Mouse (Mus musculus) CH12.LX (cell line): ENCODE data around the gene Tubb5. TPM values are rescaled to one million over a fixed set of nuclear protein-coding genes. Genes with fewer than 3 reads are reported as not detected.

ENCODE experiments used
- DNase-seq: peaks from one replicate; pipeline ENCODE4 v3.0.0-alpha.2; 2013; ENCODE audit errors: extremely low read depth
- H3K27ac ChIP-seq: 2 replicates; pipeline ENCODE4 v1.5.1; 2012; ENCODE audit warnings: low read depth, mild to moderate bottlenecking, control low read depth, moderate library complexity; ENCODE audit not compliant: insufficient read depth
- H3K27me3 ChIP-seq: replicated peaks from 2 replicates; pipeline ENCODE3; 2012; ENCODE audit warnings: inconsistent platforms
- H3K36me3 ChIP-seq, 2 experiments: replicated peaks in 1 of 2; 2 replicates each; pipeline versions ENCODE3 to v1.6.1; 2012; ENCODE audit warnings: inconsistent platforms in 1 of 2, low read length in 1 of 2, mild to moderate bottlenecking in 1 of 2, mixed read lengths in 1 of 2, moderate library complexity in 1 of 2; ENCODE audit not compliant: control insufficient read depth in 1 of 2, insufficient read depth in 1 of 2
- H3K4me1 ChIP-seq, 2 experiments: 2 replicates each; pipeline ENCODE4 v1.6.1; 2012; ENCODE audit warnings: inconsistent platforms in 1 of 2, moderate library complexity in 1 of 2; ENCODE audit not compliant: insufficient read depth in 2 of 2, control insufficient read depth in 1 of 2
- H3K4me2 ChIP-seq: 2 replicates; pipeline ENCODE4 v1.6.1; 2012; ENCODE audit warnings: low read depth, mild to moderate bottlenecking, control low read depth; ENCODE audit not compliant: poor library complexity, insufficient read depth, severe bottlenecking
- H3K4me3 ChIP-seq, 3 experiments: fragments of 150-350 bp in 1 of 3; sonication (generic) in 1 of 3; replicated peaks in 1 of 3; 2 replicates each; pipeline versions ENCODE3 to v1.5.1; 2011 to 2012; ENCODE audit warnings: low read depth in 2 of 3, low read length in 2 of 3, mild to moderate bottlenecking in 2 of 3, moderate library complexity in 2 of 3, control low read depth in 1 of 3, improper control_type of control experiment in 1 of 3, inconsistent platforms in 1 of 3, mixed read lengths in 1 of 3; ENCODE audit not compliant: poor library complexity in 1 of 3
- H3K79me2 ChIP-seq: replicated peaks from 2 replicates; pipeline ENCODE4 v1.6.1; 2012; ENCODE audit warnings: mild to moderate bottlenecking, moderate library complexity; ENCODE audit not compliant: control insufficient read depth, poor library complexity, insufficient read depth, severe bottlenecking; ENCODE audit errors: extremely low read depth
- H3K9ac ChIP-seq: 2 replicates; pipeline ENCODE4 v1.6.1; 2012; ENCODE audit warnings: low read depth, mild to moderate bottlenecking, control low read depth, moderate library complexity; ENCODE audit not compliant: insufficient read depth
- H3K9me3 ChIP-seq: replicated peaks from 2 replicates; pipeline ENCODE3; 2012; ENCODE audit warnings: low read length, inconsistent platforms, mixed read lengths
- BHLHE40 ChIP-seq: IDR thresholded peaks from 2 replicates; pipeline ENCODE4 v1.6.1; 2011; ENCODE audit warnings: mild to moderate bottlenecking, low read depth, low read length, improper control_type of control experiment
- CHD2 ChIP-seq: IDR thresholded peaks from 2 replicates; pipeline ENCODE4 v1.6.1; 2011; ENCODE audit warnings: low read length, improper control_type of control experiment
- CTCF ChIP-seq, 2 experiments: IDR thresholded peaks in 1 of 2; conservative IDR thresholded peaks in 1 of 2; 2 replicates each; pipeline ENCODE4 v1.5.1; 2011 to 2012; ENCODE audit warnings: low read depth in 2 of 2, low read length in 2 of 2, improper control_type of control experiment in 1 of 2, inconsistent platforms in 1 of 2, mild to moderate bottlenecking in 1 of 2, moderate library complexity in 1 of 2
- E2F4 ChIP-seq: IDR thresholded peaks from 2 replicates; pipeline ENCODE4 v1.6.1; 2011; ENCODE audit warnings: low read depth, low read length, improper control_type of control experiment; ENCODE audit not compliant: insufficient replicate concordance
- EP300 ChIP-seq: IDR thresholded peaks from 2 replicates; pipeline ENCODE4 v1.6.1; 2011; ENCODE audit warnings: low read length, improper control_type of control experiment
- ETS1 ChIP-seq: conservative IDR thresholded peaks from 2 replicates; pipeline ENCODE4 v1.6.1; 2012; ENCODE audit warnings: low read depth, mild to moderate bottlenecking, inconsistent platforms, low read length, improper control_type of control experiment, moderate library complexity
- IRF4 ChIP-seq: IDR thresholded peaks from 2 replicates; pipeline ENCODE4 v1.6.1; 2014; ENCODE audit warnings: low read depth, mild to moderate bottlenecking, inconsistent platforms, low read length, improper control_type of control experiment
- JUN ChIP-seq: IDR thresholded peaks from 2 replicates; pipeline ENCODE4 v1.6.1; 2011; ENCODE audit warnings: low read depth, mild to moderate bottlenecking, low read length, improper control_type of control experiment, moderate library complexity; ENCODE audit not compliant: insufficient read depth
- MAFK ChIP-seq: IDR thresholded peaks from 2 replicates; pipeline ENCODE4 v1.6.1; 2011; ENCODE audit warnings: low read length, improper control_type of control experiment; ENCODE audit not compliant: insufficient replicate concordance
- MXI1 ChIP-seq: IDR thresholded peaks from 2 replicates; pipeline ENCODE4 v1.6.1; 2011; ENCODE audit warnings: mild to moderate bottlenecking, low read depth, low read length, improper control_type of control experiment
- NELFE ChIP-seq: IDR thresholded peaks from 2 replicates; pipeline ENCODE4 v1.6.1; 2011; ENCODE audit warnings: low read depth, low read length, improper control_type of control experiment
- NRF1 ChIP-seq: IDR thresholded peaks from 2 replicates; pipeline ENCODE4 v1.6.1; 2014; ENCODE audit warnings: low read depth, mild to moderate bottlenecking, inconsistent platforms, low read length, improper control_type of control experiment, moderate library complexity
- PAX5 ChIP-seq: IDR thresholded peaks from 2 replicates; pipeline ENCODE4 v1.6.1; 2012; ENCODE audit warnings: low read length, inconsistent platforms, mixed read lengths
- POLR2A ChIP-seq: IDR thresholded peaks from 2 replicates; pipeline ENCODE4 v1.6.1; 2011; ENCODE audit warnings: low read depth, mild to moderate bottlenecking, improper control_type of control experiment, low read length
- RAD21 ChIP-seq: IDR thresholded peaks from 2 replicates; pipeline ENCODE4 v1.6.1; 2011; ENCODE audit warnings: low read depth, mild to moderate bottlenecking, low read length, improper control_type of control experiment, moderate library complexity
- SIN3A ChIP-seq: IDR thresholded peaks from 2 replicates; pipeline ENCODE4 v1.6.1; 2012; ENCODE audit warnings: low read length, improper control_type of control experiment, inconsistent platforms
- SMC3 ChIP-seq: IDR thresholded peaks from 2 replicates; pipeline ENCODE4 v1.6.1; 2011; ENCODE audit warnings: low read depth, low read length, improper control_type of control experiment
- TBP ChIP-seq: conservative IDR thresholded peaks from 2 replicates; pipeline ENCODE4 v1.6.1; 2011; ENCODE audit warnings: low read depth, low read length, improper control_type of control experiment
- TCF12 ChIP-seq: IDR thresholded peaks from 2 replicates; pipeline ENCODE4 v1.6.1; 2014; ENCODE audit warnings: low read depth, mild to moderate bottlenecking, inconsistent platforms, low read length, improper control_type of control experiment
- ZC3H11A ChIP-seq: IDR thresholded peaks from 2 replicates; pipeline ENCODE4 v1.6.1; 2012; ENCODE audit warnings: low read depth, mild to moderate bottlenecking, inconsistent platforms, low read length, improper control_type of control experiment
- dilution Hi-C: fragments of 300-500 bp; cut with MboI; formaldehyde crosslinking; loops from 2 replicates; pipeline ENCODE4 v1.14.3; 2020; ENCODE audit warnings: low sequenced_read_pairs; ENCODE audit not compliant: extremely low pct_unique_long_range_greater_than_20kb, extremely low pct_ligation_motif_present
- in situ Hi-C: fragments of 300-500 bp; cut with MboI; formaldehyde crosslinking; loops from 3 replicates; pipeline ENCODE4 v1.14.3; 2019; ENCODE audit warnings: low sequenced_read_pairs, low pct_ligation_motif_present, low pct_unique_long_range_greater_than_20kb, mixed read lengths
- polyA plus RNA-seq: library from polyadenylated mRNA; unstranded; fragments of >175 nt; gene quantifications from 2 replicates; pipeline ENCODE4 v1.2.1, GENCODE M21; 2012; ENCODE audit warnings: low read depth; ENCODE audit not compliant: insufficient read length
- total RNA-seq, 2 experiments: library from RNA; depleted of rRNA; stranded (reverse); fragments of 300-350 nt in 1 of 2; fragments of >200 nt in 1 of 2; gene quantifications; 2 replicates each; pipeline ENCODE4 v1.2.3; 2012 to 2014

Gene Tubb5
- total and polyA plus RNA-seq, 3 experiments: 1,014 to 1,121 (median 1,053) TPM

- Histone ChIP-seq H3K9me3 (peaks cover 7% of the 10 kb centered on the region), H3K4me2 (no peak overlapping the region), H3K79me2 (peaks cover 5% of the 10 kb centered on the region), H3K4me3 (no peak overlapping the region), H3K27me3 (no peaks in the 10 kb centered on the region), H3K9ac (no peak overlapping the region), H3K36me3 (peaks cover 48 to 92% of the 10 kb centered on the region in 2 experiments), H3K27ac (no peak overlapping the region), H3K4me1 (peaks cover 0 to 11% of the 10 kb centered on the region in 2 experiments; a peak in 2 of 4 replicates)
- in situ Hi-C loops (loop anchor here (5.0 kb wide), 1 partner anchor 87 kb away; no protein-coding TSS in a partner anchor), dilution Hi-C loops (no loop called here)
- DNase-seq: no peak
- TF ChIP-seq POLR2A: no peak
- TF ChIP-seq RAD21: peak; percentile 41
- TF ChIP-seq JUN: no peak
- TF ChIP-seq E2F4: no peak
- TF ChIP-seq MAFK: no peak
- TF ChIP-seq SMC3: peak; percentile 49
- peak; percentile 41 for TF ChIP-seq NRF1
- no peak for TF ChIP-seq TBP
- peak in 1 of 2 experiments; percentile 65; a peak in 2 of 4 replicates for TF ChIP-seq CTCF (conservative IDR thresholded peaks at IDR 0.05 in 1 of 2, IDR thresholded peaks at IDR 0.05 in 1 of 2; ENCODE audit: low read depth in 2 of 2, low read length in 2 of 2)
Measured at GRCm38 (mm10) chr17:35829737-35830136, 8.4 kb downstream of the Tubb5 start.

GRCm38 (mm10) chr17:35825109-35825850 is 12.8 kb downstream of the Tubb5 start:
- H3K4me3 ChIP-seq: no peak overlapping the region
- peaks cover 26 to 54% of the 10 kb centered on the region in 2 experiments for H3K36me3 ChIP-seq
- no peak for DNase-seq
- no peak overlapping the region for H3K27ac ChIP-seq
- no peak overlapping the region for H3K9ac ChIP-seq
- H3K4me1 ChIP-seq: peaks cover 0 to 17% of the 10 kb centered on the region in 2 experiments; a peak in 2 of 4 replicates
- peaks cover 7% of the 10 kb centered on the region for H3K9me3 ChIP-seq
- TF ChIP-seq PAX5: no peak
- TF ChIP-seq TCF12: no peak
- no peak for TF ChIP-seq MXI1
- TF ChIP-seq CHD2: no peak
- no peak for TF ChIP-seq E2F4
- TF ChIP-seq POLR2A: no peak
- TF ChIP-seq SIN3A: no peak
- no peak for TF ChIP-seq RAD21
- TF ChIP-seq NELFE: no peak
- TF ChIP-seq NRF1: no peak
- no peak for TF ChIP-seq ZC3H11A
- no peak for TF ChIP-seq IRF4
- no peak for TF ChIP-seq EP300
- no peak for TF ChIP-seq BHLHE40
- TF ChIP-seq ETS1: no peak
- TF ChIP-seq TBP: no peak
- TF ChIP-seq MAFK: no peak
- no peaks in the 10 kb centered on the region for H3K27me3 ChIP-seq
- peaks cover 5% of the 10 kb centered on the region; the same call in 1 of the 2 replicates for H3K79me2 ChIP-seq
- in situ Hi-C loops (loop anchor here (5.0 kb wide), 1 partner anchor 83 kb away; no protein-coding TSS in a partner anchor), dilution Hi-C loops (no loop called here)
- H3K4me2 ChIP-seq: no peak overlapping the region
